Mouse (Mus musculus) splenic B cell, adult 2 months (primary cell): ENCODE results near the gene Srm.
A peak's percentile ranks its signal among the peaks of the same experiment; 100 is the strongest.

Experiments
- DNase-seq: peaks from one replicate; pipeline ENCODE4 v3.0.0-alpha.2; 2011; ENCODE audit warnings: low read depth, low spot score
- H3K27me3 ChIP-seq: 2 replicates; pipeline ENCODE4 v1.6.1; 2012; ENCODE audit warnings: mild to moderate bottlenecking, low read length, moderate library complexity, mixed read lengths; ENCODE audit not compliant: control insufficient read depth, poor library complexity, insufficient read depth, severe bottlenecking
- H3K36me3 ChIP-seq: 2 replicates; pipeline ENCODE4 v1.6.1; 2012; ENCODE audit warnings: mild to moderate bottlenecking, low read length, moderate library complexity, mixed read lengths; ENCODE audit not compliant: control insufficient read depth, poor library complexity, insufficient read depth, severe bottlenecking

Gene Srm

GRCm38 (mm10) chr4:148638302-148638701 lies 47.0 kb downstream of the Srm start:
- no peak for DNase-seq
- Histone ChIP-seq H3K27me3 (no peaks in the 10 kb centered on the region), H3K36me3 (no peaks in the 10 kb centered on the region)

DNA sequence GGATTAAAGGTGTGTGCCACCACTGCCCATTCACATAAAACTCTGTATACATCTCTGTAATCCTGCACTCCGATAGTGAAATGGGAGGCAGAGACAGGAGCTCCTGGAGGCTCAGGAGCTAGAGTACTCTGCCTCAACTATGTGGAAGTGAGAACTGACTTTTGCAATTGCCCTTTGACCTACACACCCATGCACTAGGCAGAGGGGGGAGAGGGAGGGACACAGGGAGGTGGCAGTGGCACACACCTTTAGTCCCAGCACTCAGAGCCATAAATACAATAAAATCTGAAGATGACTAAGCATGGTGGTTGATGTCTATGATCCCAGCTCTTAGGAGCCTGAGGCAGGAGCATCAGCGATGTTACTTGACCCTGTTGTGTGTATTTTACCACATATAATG lies 48.2 kb downstream of the Srm start:
- no peaks in the 10 kb centered on the region; the same call in 1 of the 2 replicates for H3K27me3 ChIP-seq
- no peak for DNase-seq
- no peaks in the 10 kb centered on the region for H3K36me3 ChIP-seq

GRCm38 (mm10) chr4:148641121-148641520 lies 49.8 kb downstream of the Srm start:
- H3K36me3 ChIP-seq = no peaks in the 10 kb centered on the region
- no peak for DNase-seq

GRCm38 (mm10) chr4:148643291-148644156 lies 52.2 kb downstream of the Srm start, which contains the start of gene Gm572:
Gene Gm572, plus strand, starts transcription at chr4:148643317.
- Histone ChIP-seq H3K36me3 (no peaks in the 10 kb centered on the region), H3K27me3 (no peaks in the 10 kb centered on the region; the same call in 1 of the 2 replicates)
- DNase-seq = no peak

More at GRCm38 (mm10) chr4:148641121-148641520, 49.8 kb downstream of the Srm start:
- no peaks in the 10 kb centered on the region; the same call in 1 of the 2 replicates for H3K27me3 ChIP-seq

- H3K36me3 ChIP-seq = no peaks in the 10 kb centered on the region
- peak; percentile 78 for DNase-seq
- H3K27me3 ChIP-seq = no peaks in the 10 kb centered on the region; the same call in 1 of the 2 replicates
Measured at GRCm38 (mm10) chr4:148644157-148644511, 52.8 kb downstream of the Srm start.
